Mouse (Mus musculus): Measurements from ENCODE around the gene Slc16a10.

The Slc16a10 gene

DNA sequence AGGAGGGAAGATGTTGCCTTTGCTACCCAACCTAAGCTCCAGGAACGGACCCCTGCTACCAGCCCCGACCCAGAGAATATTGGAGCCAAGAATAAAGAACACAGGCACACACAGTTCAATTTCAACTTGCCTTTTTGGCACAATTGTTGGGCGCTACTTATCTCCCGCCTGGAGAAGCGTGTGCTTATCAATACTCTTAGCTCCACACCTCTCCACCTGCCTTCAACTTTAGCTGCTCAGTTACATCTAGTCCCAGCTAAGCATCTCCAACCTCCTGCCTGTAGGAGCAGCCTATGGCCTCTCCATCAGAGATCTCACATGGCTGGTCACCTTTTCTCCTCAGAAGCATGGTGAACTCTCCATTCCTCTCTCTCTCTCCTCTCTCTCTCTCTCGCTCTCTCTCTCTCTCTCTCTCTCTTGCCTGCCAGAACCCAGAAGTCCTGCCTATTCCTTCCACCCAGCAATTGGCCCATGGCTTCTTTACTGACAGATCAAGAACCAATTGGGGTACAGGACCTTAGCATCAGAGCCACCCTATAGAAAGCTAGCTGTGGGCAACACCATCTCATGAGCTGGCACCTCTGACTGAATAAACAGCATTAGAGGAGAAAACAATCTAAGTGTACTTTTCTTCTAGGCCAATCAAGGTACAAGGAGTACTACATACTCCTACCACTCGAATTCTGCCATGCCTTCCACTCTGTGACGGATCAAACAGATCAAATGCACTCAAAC lies 5.4 kb upstream of the Slc16a10 start:
- DNase-seq = no peak

- no peak for DNase-seq
These were observed 4.4 kb upstream of the Slc16a10 start for GRCm38 (mm10) chr10:40146451-40146850.

DNA sequence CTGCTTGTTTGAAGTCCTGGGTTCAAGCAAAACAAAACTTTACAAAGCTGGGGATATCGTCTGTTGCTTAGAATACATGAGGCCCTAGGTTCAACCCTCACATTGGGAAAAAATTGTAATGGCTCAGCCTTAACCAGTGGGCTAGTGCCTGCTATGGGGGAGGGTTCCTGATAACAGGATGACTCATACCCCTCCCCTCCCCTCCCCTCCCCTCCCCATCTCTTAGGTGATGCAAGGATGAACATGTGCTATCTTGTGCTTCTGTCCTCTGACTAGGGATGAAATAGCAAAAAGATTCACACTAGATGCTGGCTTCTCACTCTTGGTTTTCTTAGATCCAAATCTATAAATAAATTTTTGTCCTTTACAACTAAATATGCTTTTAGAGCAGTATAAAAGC lies 2.8 kb upstream of the Slc16a10 start:
- DNase-seq = no peak

DNA sequence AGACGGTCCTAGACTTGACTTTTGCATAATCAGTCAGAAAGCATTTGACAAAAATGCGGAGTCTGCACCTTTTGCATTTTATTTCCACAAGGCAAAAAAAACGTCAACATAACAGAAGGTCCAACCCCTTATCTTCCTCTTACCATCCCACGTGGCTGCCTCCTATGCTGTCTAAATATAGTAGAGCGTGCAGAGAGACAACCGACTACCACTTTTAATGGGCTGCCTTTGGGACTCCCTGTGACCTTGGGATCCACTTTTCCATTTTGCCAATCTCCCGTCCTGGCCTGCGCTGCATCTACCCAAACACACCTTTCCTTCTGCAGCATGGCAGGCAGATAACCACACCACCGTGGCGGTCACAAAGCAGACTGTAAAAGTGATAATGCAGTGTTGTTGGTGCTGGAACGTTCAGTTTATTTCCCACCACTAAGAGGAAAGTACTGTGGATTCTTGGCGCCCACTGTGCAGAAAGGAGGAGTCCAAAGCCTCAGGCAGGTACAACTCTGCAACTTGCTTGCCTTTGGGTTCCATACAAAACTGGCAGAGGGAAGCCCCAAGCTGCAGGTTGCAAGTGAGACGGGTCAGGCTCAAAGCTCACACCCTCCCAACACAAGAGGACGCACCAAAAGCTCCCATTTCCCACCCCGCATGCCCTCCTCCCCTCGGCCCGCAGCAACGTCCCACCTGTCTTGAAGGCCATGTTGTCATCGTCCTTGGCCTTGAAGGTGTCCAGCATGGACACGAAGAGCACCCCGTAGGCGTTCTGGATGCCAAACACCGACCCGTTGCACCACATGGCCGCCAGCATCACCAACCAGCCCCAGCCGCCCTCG lies 824 bp downstream of the Slc16a10 start:
- DNase-seq = no peak

GRCm38 (mm10) chr10:40139646-40140045 lies 2.4 kb downstream of the Slc16a10 start:
- no peak for DNase-seq

DNA sequence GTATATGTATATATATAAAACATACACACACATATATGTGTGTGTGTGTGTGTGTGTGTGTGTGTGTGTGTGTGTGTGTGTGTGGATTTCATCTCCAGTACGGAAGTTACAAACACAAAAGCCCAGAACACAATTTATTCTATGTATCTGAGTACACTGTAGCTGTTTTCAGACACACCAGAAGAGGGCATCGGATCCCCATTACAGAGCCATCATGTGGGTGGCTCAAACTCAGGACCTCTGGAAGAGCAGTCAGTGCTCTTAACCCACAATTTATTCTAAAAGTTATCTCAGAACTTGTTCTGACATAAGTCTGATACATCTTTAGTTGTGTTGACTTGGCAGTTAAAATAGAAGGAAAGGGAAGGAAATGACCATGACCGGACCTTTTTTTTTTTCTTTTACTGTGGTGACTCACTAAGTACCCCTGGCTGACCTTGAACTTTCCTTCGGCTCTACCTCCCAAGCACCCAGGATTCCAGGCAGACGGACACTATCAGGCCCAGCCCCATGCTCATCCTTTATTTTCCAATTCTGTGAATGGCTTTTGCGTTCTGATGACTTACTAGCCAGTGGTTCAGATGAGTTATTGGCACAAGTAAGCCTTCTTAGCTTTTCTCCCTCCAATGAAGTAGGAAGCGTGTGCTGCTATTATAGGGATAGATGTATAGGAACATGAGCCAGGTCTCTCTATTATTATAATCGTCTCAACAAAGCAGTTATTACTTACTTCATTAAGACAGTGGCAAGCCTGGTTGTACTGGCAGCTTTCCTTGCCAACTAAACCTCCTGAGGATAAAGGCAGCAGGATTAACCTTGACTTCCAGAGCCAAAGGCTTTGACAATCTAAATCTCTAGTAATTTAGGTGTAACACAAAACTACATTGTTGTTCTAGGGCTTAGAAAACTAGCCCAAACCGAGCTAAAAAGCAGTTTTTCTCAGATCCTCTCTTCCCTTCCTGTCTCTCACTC lies 6.0 kb downstream of the Slc16a10 start:
- no peak for DNase-seq

DNA sequence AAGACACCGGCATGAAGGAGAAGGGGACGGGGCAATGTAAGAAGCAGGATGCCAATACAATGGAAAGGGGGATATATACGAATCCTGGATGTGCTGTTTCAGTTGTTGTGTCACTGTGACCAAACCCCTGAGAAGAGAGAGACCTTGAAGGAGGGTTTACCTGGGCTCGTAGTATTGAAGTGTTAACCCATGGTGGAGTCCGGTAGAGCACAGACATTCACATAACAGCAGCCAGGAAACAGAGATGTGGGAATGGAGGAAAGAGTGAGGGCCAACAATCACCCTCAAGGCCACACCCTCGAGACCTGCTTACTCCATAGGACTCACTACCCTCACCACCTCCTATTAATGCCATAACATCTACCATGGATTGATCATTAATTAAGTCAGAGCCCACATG lies 7.2 kb downstream of the Slc16a10 start:
- DNase-seq = no peak

- no peak for DNase-seq
These were observed 8.4 kb downstream of the Slc16a10 start for GRCm38 (mm10) chr10:40133636-40134035.

DNA sequence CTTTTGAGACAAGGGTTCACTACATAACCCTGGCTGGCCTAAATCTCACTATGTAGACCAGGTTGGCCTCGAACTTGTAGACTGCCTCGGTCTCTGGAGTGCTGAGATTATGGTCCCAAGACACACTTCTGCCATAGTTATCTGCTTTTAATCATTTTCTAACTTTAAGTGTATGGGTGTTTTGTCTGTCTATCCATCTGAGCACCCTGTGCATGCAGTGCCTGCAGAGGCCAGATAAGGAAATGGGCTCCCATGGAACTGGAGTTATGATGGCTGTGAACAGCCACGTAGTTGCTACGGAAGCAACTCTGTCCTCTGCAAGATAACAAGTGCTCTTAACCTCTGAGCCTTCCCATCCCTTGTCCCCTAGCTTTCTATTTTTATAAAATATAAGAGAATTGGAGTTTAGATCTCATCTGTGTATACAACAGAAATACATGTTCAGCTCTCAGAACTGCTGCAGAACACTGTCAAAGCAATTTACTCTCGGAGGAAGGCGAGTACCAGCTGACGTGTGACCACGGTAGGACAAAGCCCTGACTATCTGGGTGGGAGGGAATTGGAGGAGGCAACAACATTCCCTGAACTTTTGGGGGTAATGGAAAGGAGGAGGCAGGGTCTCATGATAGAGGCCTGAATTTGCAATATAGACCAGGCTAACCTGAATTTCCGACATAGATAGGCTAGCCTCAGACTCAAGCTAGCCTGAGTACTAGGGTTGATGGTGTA lies 10.2 kb downstream of the Slc16a10 start:
- DNase-seq = no peak

DNA sequence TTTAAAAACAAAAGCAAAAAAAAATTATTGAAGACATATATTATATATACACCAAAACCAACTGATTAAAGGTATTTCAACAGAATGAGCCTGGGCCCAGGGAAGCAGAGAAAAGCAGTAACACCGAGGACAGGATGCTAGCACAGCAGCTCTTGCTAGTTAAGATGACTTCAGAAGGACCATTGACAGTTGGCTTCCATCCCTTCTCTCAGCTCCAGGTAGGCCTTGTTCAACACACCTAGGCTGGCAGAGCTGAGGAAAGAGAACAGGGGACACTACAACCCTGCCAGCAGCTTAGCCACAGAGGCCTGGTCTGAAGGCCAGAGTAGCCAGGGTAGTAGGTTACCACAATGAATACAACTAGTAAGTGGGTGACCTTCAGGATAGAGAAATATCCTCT lies 11.9 kb downstream of the Slc16a10 start:
- no peak for DNase-seq

- no peak for DNase-seq
These were observed 12.9 kb downstream of the Slc16a10 start for GRCm38 (mm10) chr10:40129134-40129533.

- DNase-seq = peak; percentile 63
These were observed 13.6 kb downstream of the Slc16a10 start for GRCm38 (mm10) chr10:40128497-40128896.

DNA sequence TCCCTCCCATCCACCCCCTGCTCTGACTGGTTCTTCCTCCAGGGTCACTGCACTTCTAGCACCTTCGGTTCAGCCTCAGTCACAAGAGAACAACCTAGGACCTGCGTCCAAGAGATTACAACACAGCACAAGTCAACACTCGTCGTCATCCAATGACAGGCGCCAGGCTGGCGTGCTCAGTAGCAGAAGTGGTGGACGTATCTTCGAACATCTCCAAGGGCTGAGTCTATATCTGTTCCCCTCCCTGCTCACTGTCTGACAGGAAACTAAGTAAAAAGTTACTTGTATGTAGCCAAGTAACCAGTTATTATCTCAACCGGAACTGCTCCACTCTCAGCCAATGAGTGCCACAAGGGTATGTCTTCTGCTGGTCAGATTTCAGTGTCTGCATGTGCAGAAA lies 16.9 kb downstream of the Slc16a10 start:
- DNase-seq = no peak

GRCm38 (mm10) chr10:40124570-40124969 lies 17.5 kb downstream of the Slc16a10 start:
- DNase-seq = no peak

DNA sequence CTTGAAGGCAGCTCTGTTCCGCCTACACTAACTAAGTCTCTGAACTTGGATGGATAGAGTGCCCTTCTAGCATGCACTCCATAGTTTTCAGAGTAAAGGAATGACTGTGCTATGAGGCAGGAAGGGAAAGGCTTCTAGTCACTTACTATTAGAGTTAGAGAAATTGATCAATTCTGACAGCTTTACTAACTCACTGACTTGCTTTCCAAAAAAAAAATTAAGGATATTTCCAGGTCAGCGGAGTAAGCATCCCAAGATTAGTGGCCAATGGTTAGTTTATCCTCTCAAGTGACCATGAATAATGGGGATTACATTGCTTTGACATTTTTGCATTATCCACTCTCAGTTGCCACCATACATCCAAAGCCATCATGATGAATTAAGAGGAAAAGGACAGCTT lies 18.0 kb downstream of the Slc16a10 start:
- DNase-seq = no peak

DNA sequence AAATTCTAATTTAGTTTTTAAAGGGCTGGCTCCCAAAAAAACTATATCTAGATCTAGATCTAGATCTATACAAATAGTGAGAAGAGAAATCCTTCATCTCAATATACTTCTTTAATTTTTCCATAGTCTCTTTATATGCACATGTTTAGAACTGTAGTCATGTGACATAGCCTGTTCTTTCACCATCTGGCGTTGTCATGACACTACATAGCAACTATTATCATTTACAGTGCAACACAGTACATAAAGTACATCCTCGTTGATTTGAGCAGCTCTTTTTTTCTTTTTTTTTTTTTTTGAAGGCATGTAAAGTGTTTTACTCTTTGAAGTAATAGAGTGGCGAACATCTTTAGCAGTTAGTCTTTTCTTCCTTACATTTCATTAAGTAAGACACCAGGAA lies 22.6 kb downstream of the Slc16a10 start:
- no peak for DNase-seq

- DNase-seq = no peak
These were observed 23.2 kb downstream of the Slc16a10 start for GRCm38 (mm10) chr10:40118743-40119387.

GRCm38 (mm10) chr10:40113517-40114085 lies 28.5 kb downstream of the Slc16a10 start:
- no peak for DNase-seq

GRCm38 (mm10) chr10:40112256-40112655 lies 29.8 kb downstream of the Slc16a10 start:
- no peak for DNase-seq

GRCm38 (mm10) chr10:40109520-40109919 lies 32.5 kb downstream of the Slc16a10 start:
- no peak for DNase-seq

DNA sequence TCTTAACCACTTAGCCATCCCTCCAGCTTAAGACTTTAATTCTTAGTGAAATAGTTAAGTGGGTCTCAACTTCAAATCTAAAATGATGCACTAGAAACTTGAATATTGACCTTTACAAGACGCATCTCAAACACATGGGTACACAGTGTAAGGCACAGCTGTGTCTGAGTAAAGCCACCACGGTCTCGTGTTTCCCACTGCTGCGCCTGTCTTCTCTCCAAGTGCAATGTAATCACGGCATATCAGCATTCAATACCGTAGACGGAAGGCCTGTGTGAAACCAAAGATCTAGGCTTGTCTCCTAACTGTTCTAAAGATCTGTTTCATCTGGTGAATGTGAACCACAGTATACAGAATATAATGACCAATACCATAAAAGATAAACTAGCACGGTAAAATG lies 33.1 kb downstream of the Slc16a10 start:
- DNase-seq = no peak

GRCm38 (mm10) chr10:40107995-40108394 lies 34.1 kb downstream of the Slc16a10 start:
- peak; percentile 70 for DNase-seq

Data from layer of hippocampus, adult 9-11 months (tissue).